Mouse (Mus musculus) heart, postnatal 36 days (tissue): Measurements from ENCODE around the gene Fblim1. TPM values are rescaled to one million over a fixed set of nuclear protein-coding genes. Genes with fewer than 3 reads are reported as not detected.

Source experiments
- DNase-seq, 2 experiments: peaks; one replicate each; pipeline ENCODE4 v3.0.0; 2021 to 2022
- intact Hi-C: fragments of 180-260 bp; cut with DNase I; formaldehyde crosslinking; loops from one replicate; pipeline ENCODE4 v1.15.1; 2025
- total RNA-seq, 2 experiments: library from RNA; stranded (reverse); gene quantifications; 2 replicates each; pipeline ENCODE4 v1.2.3; 2021

Fblim1 gene
- total RNA-seq = 100 to 1,000 TPM; 231 to 294 TPM

GRCm38 (mm10) chr4:141605861-141606260, at the start of gene Fblim1:
Fblim1 (minus strand) TSS chr4:141606096.
- peak; percentile 44 to 51 for DNase-seq

DNA sequence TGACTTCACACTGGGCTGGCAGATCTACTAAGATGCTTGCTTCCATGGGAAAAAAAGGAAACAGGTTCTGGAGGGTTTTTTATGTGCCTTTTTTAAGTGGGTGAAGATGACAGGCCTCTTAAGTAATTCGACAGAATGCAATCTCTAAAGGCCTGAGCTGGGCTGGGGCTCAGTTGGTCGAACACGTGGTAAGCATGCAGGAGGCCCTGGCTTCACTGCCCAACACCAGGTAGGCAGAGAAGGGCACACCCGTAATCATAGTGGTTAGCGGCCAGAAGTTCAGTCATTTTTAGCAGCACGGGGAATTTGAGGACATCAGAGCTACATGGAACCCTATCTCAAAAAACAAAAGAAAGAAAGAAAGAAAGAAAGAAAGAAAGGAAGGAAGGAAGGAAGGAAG, 48.6 kb upstream of the Fblim1 start:
- DNase-seq = no peak
- intact Hi-C loops = no loop called here

More at GRCm38 (mm10) chr4:141605861-141606260, at the start of gene Fblim1:
- intact Hi-C loops = no loop called here

DNA sequence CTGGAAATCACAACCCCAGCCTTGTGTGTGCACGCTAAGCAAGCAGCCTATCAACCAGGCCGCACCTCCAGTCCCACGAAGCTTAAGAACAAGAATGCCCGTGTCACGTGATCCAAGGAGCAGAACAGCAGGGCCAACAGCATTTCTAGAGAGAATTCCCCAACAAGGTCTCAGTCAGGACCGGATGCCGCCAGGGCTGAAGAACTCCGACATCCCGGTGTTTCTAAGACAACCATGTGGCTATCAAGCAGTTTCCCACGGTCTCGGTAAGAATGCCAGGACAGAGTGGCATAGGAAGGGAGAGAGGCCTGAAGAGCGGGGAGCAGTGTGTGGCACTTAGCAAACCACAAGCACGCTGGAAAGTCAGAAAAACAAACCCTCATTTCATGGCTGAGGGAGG, 47.9 kb upstream of the Fblim1 start:
- DNase-seq = no peak
- intact Hi-C loops = no loop called here

DNA sequence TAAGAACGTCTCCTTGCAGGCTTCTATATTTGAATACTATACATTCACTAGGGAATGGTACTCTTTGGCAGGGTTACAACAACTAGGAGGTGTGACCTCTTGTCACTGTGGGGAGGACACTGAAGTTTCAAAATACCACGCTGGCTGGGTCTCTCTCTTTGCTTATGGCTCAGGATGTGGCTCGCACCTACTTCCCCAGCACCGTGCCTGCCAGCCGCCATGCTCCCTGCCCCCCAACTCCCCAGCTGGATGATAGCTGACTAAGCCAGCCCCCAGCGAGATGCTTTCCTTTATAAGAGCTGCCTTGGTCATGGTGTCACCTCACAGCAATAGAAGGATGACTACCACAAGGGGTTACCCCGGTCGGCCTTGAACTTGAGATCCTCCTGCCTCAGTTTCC, 47.1 kb upstream of the Fblim1 start:
- intact Hi-C loops = no loop called here
- no peak for DNase-seq

- intact Hi-C loops = no loop called here
- DNase-seq = no peak
Measured at GRCm38 (mm10) chr4:141651944-141652343, 46.0 kb upstream of the Fblim1 start.

GRCm38 (mm10) chr4:141651286-141651685, 45.4 kb upstream of the Fblim1 start:
- intact Hi-C loops = no loop called here
- DNase-seq = peak; percentile 49 to 51

- intact Hi-C loops = no loop called here
Measured at GRCm38 (mm10) chr4:141649244-141649643, 43.3 kb upstream of the Fblim1 start.

GRCm38 (mm10) chr4:141648262-141648661, 42.4 kb upstream of the Fblim1 start:
- intact Hi-C loops = no loop called here
- DNase-seq = peak in 1 of 2 experiments; percentile 57

More at GRCm38 (mm10) chr4:141649244-141649643, 43.3 kb upstream of the Fblim1 start:
- DNase-seq = no peak

- no peak for DNase-seq
- intact Hi-C loops = no loop called here
Measured at GRCm38 (mm10) chr4:141647187-141647586, 41.3 kb upstream of the Fblim1 start.

DNA sequence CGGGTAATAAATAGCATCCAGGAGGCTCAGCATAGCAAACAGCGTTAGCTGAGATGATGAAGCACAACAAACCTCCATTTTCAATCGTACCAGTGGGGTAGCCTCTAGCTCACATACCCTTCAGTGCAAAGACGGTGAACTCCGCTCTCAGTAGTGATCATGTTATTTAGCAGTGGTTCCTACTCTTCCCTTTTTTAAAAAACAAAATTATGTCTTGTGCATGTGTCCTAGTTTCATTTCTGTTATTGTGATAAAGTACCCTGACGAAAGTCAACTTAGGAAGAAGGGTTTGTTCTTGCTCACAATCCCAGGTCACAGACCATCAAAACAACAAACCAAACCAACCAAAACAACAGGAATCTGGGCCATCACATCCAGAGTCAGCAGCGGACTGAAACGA, 40.1 kb upstream of the Fblim1 start:
- intact Hi-C loops = no loop called here
- no peak for DNase-seq

- peak; percentile 72 to 78 for DNase-seq
- intact Hi-C loops = no loop called here
Measured at GRCm38 (mm10) chr4:141643118-141643855, 37.4 kb upstream of the Fblim1 start.

GRCm38 (mm10) chr4:141641961-141642811, 36.3 kb upstream of the Fblim1 start:
- DNase-seq = no peak
- intact Hi-C loops = no loop called here

DNA sequence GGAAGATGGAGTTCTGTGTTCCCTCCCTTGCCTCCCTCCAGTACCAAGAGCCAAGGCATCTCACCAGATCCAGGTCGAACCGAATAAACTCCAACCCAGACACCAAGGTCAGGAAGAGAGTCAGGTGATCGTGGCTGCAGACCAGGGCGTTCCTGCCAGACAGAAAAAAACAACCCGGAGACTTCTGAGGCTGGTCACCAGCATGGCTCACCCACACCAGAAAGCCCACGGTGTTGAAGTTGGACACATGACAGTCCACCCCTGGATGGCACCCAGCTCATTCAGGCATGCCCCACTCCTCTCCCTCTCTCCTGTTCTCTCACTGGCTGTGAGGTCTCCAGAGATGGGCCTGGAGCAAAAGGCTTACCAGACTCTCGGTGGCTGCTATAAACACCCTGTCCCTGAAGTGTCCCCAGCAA, 35.5 kb upstream of the Fblim1 start:
- intact Hi-C loops = no loop called here

DNA sequence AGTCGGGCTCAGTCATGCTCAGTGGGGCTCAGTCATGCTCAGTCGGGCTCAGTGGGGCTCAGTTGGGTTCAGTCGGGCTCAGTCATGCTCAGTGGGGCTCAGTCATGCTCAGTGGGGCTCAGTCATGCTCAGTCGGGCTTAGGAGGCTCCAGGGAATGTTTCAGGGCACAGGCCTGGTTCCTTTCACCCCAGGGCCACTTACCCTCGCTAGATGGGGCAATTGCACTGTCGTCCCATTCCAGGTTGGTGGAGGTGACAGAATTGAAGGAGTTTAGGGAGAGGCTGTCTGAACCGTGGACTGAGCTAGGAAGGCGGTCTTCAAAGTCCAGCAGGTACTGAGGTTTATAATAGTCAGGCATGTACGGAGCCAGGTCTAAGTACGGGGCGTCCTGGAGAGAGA, 33.6 kb upstream of the Fblim1 start:
- no peak for DNase-seq
- intact Hi-C loops = no loop called here

More for the DNA sequence above, 35.5 kb upstream of the Fblim1 start:
- DNase-seq = peak; percentile 57 to 66

DNA sequence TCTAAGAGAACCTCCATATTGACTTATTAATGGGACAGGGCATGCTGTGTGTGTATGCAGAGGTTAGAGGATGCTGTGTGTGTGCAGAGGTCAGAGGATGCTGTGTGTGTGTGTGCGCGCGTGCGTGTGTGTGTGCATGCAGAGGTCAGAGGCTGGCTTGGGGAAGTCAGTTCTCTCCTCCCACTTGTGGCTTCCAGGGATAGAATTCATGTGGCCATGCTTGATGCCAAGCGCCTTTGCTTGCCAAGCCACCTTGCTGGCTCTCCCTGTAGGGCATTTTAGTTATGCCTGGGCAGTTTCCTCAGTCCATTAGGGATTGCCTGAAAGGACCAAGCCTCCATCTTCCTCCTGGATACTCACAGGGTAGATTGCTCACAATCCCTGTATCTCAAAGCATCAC, 30.8 kb upstream of the Fblim1 start:
- intact Hi-C loops = no loop called here
- DNase-seq = peak; percentile 39 to 44

GRCm38 (mm10) chr4:141635991-141636390, 30.1 kb upstream of the Fblim1 start:
- DNase-seq = no peak
- intact Hi-C loops = no loop called here

DNA sequence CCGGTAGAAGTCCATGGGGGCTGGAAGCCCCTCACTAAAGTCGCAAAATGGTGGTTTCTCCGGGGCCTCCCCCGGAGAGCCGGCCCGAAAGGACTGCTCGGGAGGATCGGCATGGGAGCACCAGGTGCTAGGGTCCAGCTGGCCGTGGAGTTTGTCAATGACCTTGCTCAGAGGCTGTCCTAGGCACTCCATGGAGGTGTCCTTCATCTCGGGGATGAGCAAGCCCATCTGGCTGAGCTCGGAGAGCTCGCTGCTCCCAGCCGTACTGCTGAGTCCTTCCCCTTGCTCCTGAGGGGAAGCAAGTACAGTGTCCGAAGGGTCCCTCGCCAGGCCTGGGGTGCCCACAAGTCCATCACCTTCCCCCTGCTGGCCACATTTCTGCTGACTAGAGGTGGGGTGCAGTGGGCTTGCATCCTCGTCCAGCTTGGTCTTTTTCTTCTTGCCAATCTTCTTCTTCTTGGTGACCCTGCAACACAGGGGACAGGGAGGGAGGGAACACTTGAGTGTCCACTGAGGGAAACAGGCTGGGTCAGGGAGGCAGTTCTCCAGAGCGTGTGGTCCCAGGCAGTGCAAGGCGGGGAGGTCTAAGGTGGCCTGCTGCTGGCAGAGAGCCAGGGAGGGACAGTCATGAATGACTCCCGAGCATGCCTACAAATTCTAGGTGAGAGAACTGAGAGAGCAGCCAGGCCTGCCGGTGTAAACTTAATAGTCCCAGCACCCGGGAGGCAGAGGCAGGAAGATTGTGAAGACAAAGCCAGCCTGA, 26.4 kb upstream of the Fblim1 start:
- intact Hi-C loops = no loop called here
- no peak for DNase-seq

DNA sequence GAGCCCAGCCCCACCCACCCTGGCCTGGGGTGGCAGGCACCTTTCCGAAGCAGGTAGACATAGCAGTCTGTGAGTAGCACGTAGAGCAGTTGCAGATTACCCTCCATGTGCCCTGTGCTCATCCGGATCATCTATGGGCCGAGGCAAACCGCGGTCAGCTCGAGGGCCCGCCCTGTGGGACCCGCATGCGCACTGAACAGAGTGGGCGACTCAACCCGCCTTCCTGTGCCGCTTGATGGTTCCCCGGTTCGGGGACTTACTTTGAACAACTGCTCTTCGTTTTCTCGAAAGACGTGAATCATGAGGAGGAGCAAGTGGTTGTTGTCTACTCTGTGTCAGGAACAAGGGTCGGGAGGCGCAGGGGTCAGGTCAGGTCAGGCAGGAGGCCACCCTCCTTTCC, 25.4 kb upstream of the Fblim1 start:
- no peak for DNase-seq
- intact Hi-C loops = no loop called here

GRCm38 (mm10) chr4:141630021-141630420, 24.1 kb upstream of the Fblim1 start:
- no peak for DNase-seq
- intact Hi-C loops = no loop called here

DNA sequence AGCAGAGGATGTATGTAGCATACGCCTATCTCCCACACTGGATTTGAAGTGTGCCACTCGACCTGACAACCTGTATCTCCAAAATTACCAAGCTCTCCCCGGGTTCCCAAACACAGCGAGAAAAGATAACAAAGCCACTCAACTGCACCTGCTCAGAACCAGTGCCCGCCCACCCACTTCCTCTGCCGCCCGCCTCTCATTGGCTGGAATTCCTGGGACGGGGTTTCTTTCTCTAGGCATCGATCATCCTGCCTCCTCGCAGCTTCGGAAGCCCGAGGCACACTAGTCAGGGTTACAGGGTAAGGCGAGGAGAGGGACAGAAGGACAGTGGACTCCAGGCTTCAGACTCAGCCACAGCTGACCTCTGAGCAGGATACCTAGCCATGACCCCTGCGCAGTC, 22.8 kb upstream of the Fblim1 start:
- intact Hi-C loops = no loop called here
- no peak for DNase-seq

DNA sequence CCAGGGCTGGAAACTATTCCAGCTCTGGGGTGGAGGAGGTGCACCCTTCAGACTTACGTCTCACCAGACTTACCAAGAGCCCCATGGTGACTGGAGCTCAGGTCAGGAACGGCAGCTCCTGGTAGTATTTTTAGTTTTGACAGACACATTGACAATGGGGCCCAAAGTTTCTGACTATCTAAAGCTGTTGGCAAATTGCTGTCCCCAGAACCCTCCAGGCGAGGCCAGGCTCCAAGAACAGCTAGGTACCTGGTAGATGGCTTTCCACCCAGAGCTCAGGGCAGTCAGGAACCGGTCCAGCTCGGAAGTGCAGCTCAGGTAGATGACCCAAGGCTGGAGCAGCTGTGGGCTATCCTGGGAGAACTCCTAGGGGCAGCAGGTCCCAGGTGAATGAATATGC, 21.6 kb upstream of the Fblim1 start:
- DNase-seq = no peak
- intact Hi-C loops = no loop called here
